Mouse (Mus musculus) ES-Bruce4 (cell line): ENCODE results near the gene Ice1.

Experiments
- CTCF ChIP-seq: IDR thresholded peaks from one replicate; pipeline ENCODE4 v1.8.1; 2011; ENCODE audit warnings: low read depth, low read length
- POLR2A ChIP-seq: IDR thresholded peaks from one replicate; pipeline ENCODE4 v1.8.1; 2011; ENCODE audit warnings: low read length; ENCODE audit not compliant: insufficient read depth

DNA sequence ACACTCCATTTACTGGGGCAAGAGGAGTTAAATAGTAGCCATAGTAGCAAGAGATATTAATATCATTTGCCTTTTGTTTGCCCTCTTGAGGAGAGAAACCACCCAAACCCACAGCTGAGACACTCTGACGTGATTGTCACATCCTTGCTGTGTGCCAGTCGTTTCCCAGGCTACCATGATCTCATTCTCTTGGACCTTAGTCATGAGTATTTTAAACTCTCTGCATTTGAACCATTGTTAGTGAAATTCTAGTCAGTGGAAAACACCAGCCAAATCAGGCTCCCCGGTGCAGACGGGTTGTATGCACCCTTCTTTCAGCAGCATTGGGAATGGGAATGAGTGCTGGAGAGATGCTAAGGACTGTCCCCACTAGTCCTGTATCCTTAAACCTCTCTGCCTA, 32.6 kb upstream of the Ice1 start:
- TF ChIP-seq CTCF (no peak), POLR2A (no peak)
